Mouse (Mus musculus) MEL-GATA-1-ER (cell line): ENCODE data around the gene Oasl1.
"Not testable (repeated sequence)": the region's sequence is repeated elsewhere in the genome, so short reads cannot be mapped to it uniquely, and the experiment has no call there.

Source experiments
- DNase-seq: peaks from one replicate; pipeline ENCODE4 v3.0.0-alpha.2; 2012; ENCODE audit warnings: low read depth; ENCODE audit errors: extremely low read depth

The Oasl1 gene

GRCm38 (mm10) chr5:114922998-114923473 lies at the start of gene Oasl1:
TSS of gene Oasl1 (plus strand) at chr5:114923240.
- DNase-seq = peak; percentile 49

- no peak for DNase-seq
These were observed 47.2 kb upstream of the Oasl1 start for GRCm38 (mm10) chr5:114875858-114876257.

GRCm38 (mm10) chr5:114876331-114876730 lies 46.7 kb upstream of the Oasl1 start:
- no peak for DNase-seq

GRCm38 (mm10) chr5:114877487-114877886 lies 45.6 kb upstream of the Oasl1 start:
- no peak for DNase-seq

GRCm38 (mm10) chr5:114879399-114879798 lies 43.6 kb upstream of the Oasl1 start:
- no peak for DNase-seq

GRCm38 (mm10) chr5:114882319-114882718 lies 40.7 kb upstream of the Oasl1 start:
- DNase-seq = not testable (repeated sequence)

- no peak for DNase-seq
These were observed 40.0 kb upstream of the Oasl1 start for GRCm38 (mm10) chr5:114883022-114883421.

GRCm38 (mm10) chr5:114886801-114887200 lies 36.2 kb upstream of the Oasl1 start:
- no peak for DNase-seq

GRCm38 (mm10) chr5:114888995-114889394 lies 34.0 kb upstream of the Oasl1 start:
- DNase-seq = no peak

- DNase-seq = no peak
These were observed 27.5 kb upstream of the Oasl1 start for GRCm38 (mm10) chr5:114895542-114895941.

- no peak for DNase-seq
These were observed 26.2 kb upstream of the Oasl1 start, which contains the start of gene Oasl2 for GRCm38 (mm10) chr5:114896688-114897373. TSS of gene Oasl2 (plus strand) at chr5:114896936.

GRCm38 (mm10) chr5:114897374-114897793 lies 25.7 kb upstream of the Oasl1 start:
- DNase-seq = no peak

GRCm38 (mm10) chr5:114898857-114899256 lies 24.2 kb upstream of the Oasl1 start:
- no peak for DNase-seq

GRCm38 (mm10) chr5:114902413-114902812 lies 20.6 kb upstream of the Oasl1 start:
- no peak for DNase-seq

GRCm38 (mm10) chr5:114908598-114909305 lies 14.3 kb upstream of the Oasl1 start:
- no peak for DNase-seq

GRCm38 (mm10) chr5:114913686-114914085 lies 9.4 kb upstream of the Oasl1 start:
- DNase-seq = no peak

GRCm38 (mm10) chr5:114914855-114915254 lies 8.2 kb upstream of the Oasl1 start:
- DNase-seq = no peak

- DNase-seq = no peak
These were observed 7.2 kb upstream of the Oasl1 start for GRCm38 (mm10) chr5:114915854-114916253.

GRCm38 (mm10) chr5:114916777-114917176 lies 6.3 kb upstream of the Oasl1 start:
- DNase-seq = no peak

GRCm38 (mm10) chr5:114917357-114917756 lies 5.7 kb upstream of the Oasl1 start:
- not testable (repeated sequence) for DNase-seq

- peak; percentile 98 for DNase-seq
These were observed 1.3 kb upstream of the Oasl1 start for GRCm38 (mm10) chr5:114921551-114922365.

- DNase-seq = no peak
These were observed 691 bp upstream of the Oasl1 start for GRCm38 (mm10) chr5:114922366-114922731.
